Mouse (Mus musculus) C3H10T1/2 (cell line): ENCODE data around the gene Actl9. TPM values are rescaled to one million over a fixed set of nuclear protein-coding genes. Genes with fewer than 3 reads are reported as not detected.

Experiments used
- polyA plus RNA-seq, 2 experiments: library from polyadenylated mRNA; unstranded; fragments of >200 nt; fragmentation: generic; extraction: Trizol; gene quantifications; one replicate each; pipeline ENCODE4 v1.2.1; 2012; ENCODE audit warnings: missing spikeins in 2 of 2

Actl9 gene
- under 1 TPM; 0.01 to 0.18 TPM for polyA plus RNA-seq

DNA sequence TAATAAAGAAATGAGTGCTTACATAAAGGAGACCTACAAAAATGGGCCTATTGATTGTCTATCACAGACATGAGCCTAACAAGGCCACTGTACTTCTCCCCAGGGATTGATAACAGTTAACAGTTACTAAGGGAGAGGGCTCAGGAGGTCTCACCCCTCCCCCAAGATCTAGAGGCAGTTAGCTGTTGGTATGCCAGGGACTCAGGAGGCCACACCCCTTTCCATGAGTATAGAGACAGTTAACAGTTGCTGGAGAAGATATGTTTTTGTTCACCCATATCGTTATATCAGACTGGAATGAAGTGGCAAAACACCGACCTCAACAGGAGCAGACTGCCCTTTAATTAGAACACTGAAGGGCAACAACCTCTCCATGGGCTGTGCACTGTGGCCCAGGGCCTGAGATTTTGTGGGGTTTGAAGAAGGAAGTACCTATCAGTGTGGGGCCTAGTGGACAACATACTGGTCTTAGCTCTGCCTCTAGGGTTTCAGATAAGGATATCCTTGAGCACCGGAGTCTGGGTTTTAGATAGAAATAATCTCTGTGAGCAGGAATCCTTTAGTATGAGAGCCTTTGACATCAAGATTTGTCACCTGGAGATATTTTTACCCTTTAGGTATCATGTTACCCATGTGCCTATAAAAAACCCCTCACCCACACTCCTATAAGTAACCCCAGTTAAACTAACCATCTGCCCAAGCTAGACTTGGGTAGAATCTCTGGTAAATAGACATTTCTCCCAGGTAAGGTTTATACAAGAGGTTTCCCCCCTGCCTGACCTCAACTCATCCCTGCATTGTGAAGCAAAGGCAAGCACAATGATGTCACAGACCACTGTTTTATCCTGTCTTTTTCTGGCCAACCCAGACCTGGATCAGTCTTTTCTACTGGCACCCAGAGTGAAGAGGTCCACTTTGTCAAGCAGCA, at the start of gene Actl9:
Actl9 (plus strand) TSS at position 878 of the 928 bp plus-strand sequence.

DNA sequence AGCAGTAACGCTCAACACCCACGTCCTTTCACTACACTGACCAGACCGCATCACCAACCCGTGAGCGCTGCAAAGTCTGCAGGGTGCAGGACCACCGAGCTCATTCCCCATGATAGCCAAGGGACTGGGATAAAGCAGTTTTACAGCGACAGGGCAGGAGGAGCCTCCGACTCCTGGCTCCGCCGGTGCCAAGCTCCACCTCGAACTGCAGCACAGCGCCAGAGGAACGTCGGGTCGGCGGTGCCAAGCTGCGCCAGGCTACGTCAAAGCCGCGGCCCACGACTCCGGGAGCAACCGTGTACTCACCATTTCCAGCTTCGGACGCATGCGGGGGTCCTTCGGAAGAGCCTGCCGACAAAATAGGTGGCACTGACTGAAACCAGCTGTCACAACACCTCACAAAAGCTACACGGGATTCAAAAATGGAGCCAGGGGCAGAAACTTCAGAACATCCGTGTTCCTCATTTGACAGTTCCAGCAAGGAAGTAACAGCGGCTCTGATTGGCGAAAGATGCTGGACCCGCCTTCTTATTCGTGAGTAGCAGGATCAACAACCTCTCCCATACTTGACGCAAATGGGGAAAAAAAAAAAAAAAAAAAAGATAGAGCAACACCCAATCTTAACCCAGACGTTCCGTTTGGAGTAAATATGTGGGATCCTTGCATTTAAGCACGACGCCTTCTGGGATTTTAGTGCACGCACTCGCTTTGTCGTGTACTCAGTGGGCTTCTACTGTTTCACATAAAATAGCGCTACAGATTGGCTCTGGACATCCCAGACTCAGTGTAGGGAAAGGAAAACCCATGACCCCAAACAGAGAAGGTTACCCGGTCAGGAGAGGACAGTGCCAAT, 38.3 kb upstream of the Actl9 start, which contains the start of gene Zfp101:
Zfp101 (minus strand) TSS at position 460 of the 853 bp plus-strand sequence.

Other genes starting within 250 kb of the Actl9 start
- gene Olfr239, start 241.6 kb upstream of the Actl9 start, polyA plus RNA-seq, result not detected
- under 1 TPM in 1 of 2 experiments, not detected in 1; 0.01 TPM for gene Olfr1564, start 211.2 kb upstream of the Actl9 start, polyA plus RNA-seq
- 1 to 10 TPM in 1 of 2 experiments, under 1 TPM in 1; 0.07 to 2.1 TPM for gene Zfp955a, start 177.8 kb upstream of the Actl9 start, polyA plus RNA-seq
- gene Olfr63, start 168.2 kb upstream of the Actl9 start, polyA plus RNA-seq, result not detected
- 1 to 10 TPM in 1 of 2 experiments, under 1 TPM in 1; 0.09 to 2.3 TPM for gene Zfp955b, start 143.4 kb upstream of the Actl9 start, polyA plus RNA-seq
- under 1 TPM; 0.07 to 0.86 TPM for gene Zfp81, start 74.0 kb upstream of the Actl9 start, polyA plus RNA-seq
- 1 to 10 TPM in 1 of 2 experiments, under 1 TPM in 1; 0.13 to 2.5 TPM for gene Zfp101, start 38.3 kb upstream of the Actl9 start, polyA plus RNA-seq
- gene Adamts10, start 91.3 kb downstream of the Actl9 start, polyA plus RNA-seq, result 10 to 100 TPM in 1 of 2 experiments, 1 to 10 TPM in 1; 6.6 to 31.9 TPM
- gene Myo1f, start 122.8 kb downstream of the Actl9 start, polyA plus RNA-seq, result under 1 TPM in 1 of 2 experiments, not detected in 1; 0.01 TPM
- 10 to 100 TPM; 57.0 to 81.0 TPM for gene Zfp414, start 196.2 kb downstream of the Actl9 start, polyA plus RNA-seq
- gene Pram1, start 205.2 kb downstream of the Actl9 start, polyA plus RNA-seq, result 1 to 10 TPM in 1 of 2 experiments, not detected in 1; 1.1 TPM